Mouse (Mus musculus) intestine, postnatal 0 days (tissue): ENCODE measurements at regions not wholly inside any gene's neighbourhood (a gene's known extent, or its start where the extent isn't known, plus 50 kb on each side); places are given as distances from the start of the nearest gene placed in this dataset.
A peak's percentile ranks its signal among the peaks of the same experiment; 100 is the strongest.

ENCODE experiments used
- ATAC-seq: fragments of 200-750 bp; cut with Nextera tagmentation; 2 replicates; pipeline ENCODE4 v1.8.0; 2017; ENCODE audit warnings: mild to moderate bottlenecking, moderate TSS enrichment, moderate library complexity
- H3K27ac ChIP-seq: fragments of 300-500 bp; sonication (generic); 2 replicates; pipeline ENCODE4 v1.5.1; 2014; ENCODE audit warnings: mild to moderate bottlenecking, low read depth, low read length, moderate library complexity
- H3K27me3 ChIP-seq: fragments of 300-500 bp; sonication (generic); replicated peaks from 2 replicates; pipeline ENCODE4 v1.6.1; 2014; ENCODE audit warnings: low read length, mixed read lengths; ENCODE audit not compliant: control insufficient read depth, insufficient read depth
- H3K36me3 ChIP-seq: fragments of 300-500 bp; sonication (generic); 2 replicates; pipeline ENCODE4 v1.6.1; 2014; ENCODE audit warnings: mild to moderate bottlenecking, moderate library complexity; ENCODE audit not compliant: control insufficient read depth, insufficient read depth
- H3K4me1 ChIP-seq: fragments of 300-500 bp; sonication (generic); replicated peaks from 2 replicates; pipeline ENCODE4 v1.6.1; 2014; ENCODE audit warnings: antibody characterized with exemption, low read length, mixed read lengths; ENCODE audit not compliant: control insufficient read depth, insufficient read depth
- H3K4me2 ChIP-seq: fragments of 300-500 bp; sonication (generic); replicated peaks from 2 replicates; pipeline ENCODE4 v1.6.1; 2014; ENCODE audit warnings: low read depth, mild to moderate bottlenecking, moderate library complexity
- H3K4me3 ChIP-seq: fragments of 300-500 bp; sonication (generic); 2 replicates; pipeline ENCODE4 v1.5.1; 2014; ENCODE audit warnings: low read depth, low read length
- H3K9ac ChIP-seq: fragments of 300-500 bp; sonication (generic); 2 replicates; pipeline ENCODE4 v1.6.1; 2014; ENCODE audit warnings: mild to moderate bottlenecking, low read depth, low read length
- H3K9me3 ChIP-seq: fragments of 300-500 bp; sonication (generic); 2 replicates; pipeline ENCODE4 v1.6.1; 2016; ENCODE audit warnings: mixed run types; ENCODE audit not compliant: control insufficient read depth
- CTCF ChIP-seq: sonication (generic); IDR thresholded peaks from 2 replicates; pipeline ENCODE4 v1.5.1; 2016; ENCODE audit warnings: low read depth, mild to moderate bottlenecking, control low read depth, antibody characterized with exemption, moderate library complexity
- WGBS: fragments of 180-500 bp; shearing (Covaris S2); extraction: QIAGEN DNeasy Blood & Tissue Kit; methylation state at CpG from one replicate; pipeline ENCODE4 v1.1.7; 2014; 5-methylcytosine and 5-hydroxymethylcytosine counted together

GRCm38 (mm10) chr17:9281891-9282290 is 140.0 kb upstream of the Gm17728 start:
- no peak for ATAC-seq
- no peak for TF ChIP-seq CTCF
- Histone ChIP-seq H3K27ac (no peak overlapping the region), H3K36me3 (no peaks in the 10 kb centered on the region), H3K4me2 (no peak overlapping the region), H3K27me3 (no peaks in the 10 kb centered on the region), H3K4me3 (no peak overlapping the region), H3K9me3 (no peaks in the 10 kb centered on the region), H3K4me1 (no peaks in the 10 kb centered on the region), H3K9ac (no peak overlapping the region)
- WGBS = 70% methylated on average over 5 of the region's 5 CpGs

- no peaks in the 10 kb centered on the region for H3K9me3 ChIP-seq
- no peaks in the 10 kb centered on the region for H3K4me1 ChIP-seq
- no peaks in the 10 kb centered on the region for H3K27me3 ChIP-seq
- no peak overlapping the region for H3K27ac ChIP-seq
- no peak for TF ChIP-seq CTCF
- no peak for ATAC-seq
- no peak overlapping the region for H3K9ac ChIP-seq
- H3K4me2 ChIP-seq = no peak overlapping the region
- no peaks in the 10 kb centered on the region for H3K36me3 ChIP-seq
- 90% methylated on average over 7 of the region's 7 CpGs for WGBS
- H3K4me3 ChIP-seq = no peak overlapping the region
Measured at GRCm38 (mm10) chr17:9282333-9283176, 139.3 kb upstream of the Gm17728 start.

DNA sequence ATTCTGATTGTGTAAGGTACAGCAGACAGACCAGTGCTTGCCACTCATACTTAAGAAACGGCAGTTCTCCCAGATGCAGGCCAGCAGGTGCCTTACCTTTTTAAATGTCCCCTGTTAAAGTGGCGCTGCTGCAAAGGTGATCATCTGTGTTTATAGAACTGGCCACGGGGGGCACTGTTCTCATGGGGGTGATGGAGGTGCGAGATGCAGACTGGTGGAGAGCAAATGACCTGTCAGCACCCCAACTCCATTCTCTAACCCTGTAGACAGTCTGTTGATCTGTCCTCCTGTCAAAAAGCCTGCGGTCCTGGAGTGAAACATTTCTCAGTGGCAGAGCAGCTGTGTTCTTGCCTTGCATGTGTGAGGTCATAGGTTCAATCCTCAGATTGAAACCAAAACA is 135.4 kb upstream of the Gm17728 start:
- Histone ChIP-seq H3K9me3 (no peaks in the 10 kb centered on the region), H3K27me3 (no peaks in the 10 kb centered on the region), H3K4me1 (no peaks in the 10 kb centered on the region), H3K9ac (no peak overlapping the region), H3K27ac (no peak overlapping the region), H3K4me3 (no peak overlapping the region), H3K36me3 (no peaks in the 10 kb centered on the region), H3K4me2 (no peak overlapping the region)
- no peak for ATAC-seq
- WGBS = 51% methylated on average over 5 of the region's 5 CpGs
- TF ChIP-seq CTCF = peak; percentile 33; the same call in 1 of the 2 replicates

DNA sequence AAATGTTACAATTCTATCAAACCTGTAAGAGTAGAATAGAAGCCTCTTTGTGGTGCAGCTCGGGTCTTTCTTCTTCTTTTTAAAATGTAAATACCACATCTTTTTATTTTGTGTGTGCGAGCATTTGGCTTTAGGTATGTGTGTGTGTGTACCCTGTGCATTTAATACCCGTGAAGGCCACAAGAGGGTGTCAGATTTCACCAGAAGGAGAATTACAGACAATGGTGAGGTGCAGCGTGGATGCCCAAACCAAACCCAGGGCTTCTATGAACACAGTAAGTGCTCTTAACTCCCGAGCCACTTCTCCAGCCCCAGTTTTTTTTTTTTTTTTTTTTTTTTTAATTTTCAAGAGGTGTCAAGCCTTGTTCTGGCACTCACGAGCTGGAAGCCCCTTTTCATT is 135.0 kb upstream of the Gm17728 start:
- Histone ChIP-seq H3K4me3 (no peak overlapping the region), H3K9ac (no peak overlapping the region), H3K9me3 (no peaks in the 10 kb centered on the region), H3K27me3 (no peaks in the 10 kb centered on the region), H3K4me1 (no peaks in the 10 kb centered on the region), H3K4me2 (no peak overlapping the region), H3K36me3 (no peaks in the 10 kb centered on the region), H3K27ac (no peak overlapping the region)
- 73% methylated on average over 6 of the region's 6 CpGs for WGBS
- peak; percentile 25; the same call in 1 of the 2 replicates for TF ChIP-seq CTCF
- no peak for ATAC-seq

GRCm38 (mm10) chr17:9287682-9288081 is 134.2 kb upstream of the Gm17728 start:
- H3K9ac ChIP-seq = no peak overlapping the region
- no peaks in the 10 kb centered on the region for H3K4me1 ChIP-seq
- no peak for ATAC-seq
- H3K9me3 ChIP-seq = no peaks in the 10 kb centered on the region
- H3K27me3 ChIP-seq = no peaks in the 10 kb centered on the region
- no peaks in the 10 kb centered on the region for H3K36me3 ChIP-seq
- H3K4me2 ChIP-seq = no peak overlapping the region
- WGBS = 63% methylated on average over 9 of the region's 9 CpGs
- no peak overlapping the region for H3K27ac ChIP-seq
- no peak for TF ChIP-seq CTCF
- no peak overlapping the region for H3K4me3 ChIP-seq

DNA sequence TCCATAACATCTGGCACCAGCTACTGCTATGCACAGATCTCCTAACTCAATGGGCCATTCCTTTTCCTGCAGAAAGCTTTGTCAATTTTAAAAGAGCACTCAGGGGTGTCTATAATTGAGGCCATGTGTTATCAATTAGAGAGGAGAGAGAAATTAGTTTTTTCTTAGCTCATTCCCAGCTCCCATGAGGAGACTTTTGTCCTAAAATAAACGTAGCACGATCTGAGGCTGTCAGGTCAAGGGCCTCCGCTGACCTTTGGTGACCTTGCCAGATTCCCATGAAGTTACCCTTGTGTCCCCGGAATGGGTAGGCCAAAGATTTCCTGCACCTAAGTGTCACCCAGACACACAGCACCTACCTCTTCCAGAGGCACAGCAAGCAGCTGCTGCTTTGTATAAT is 130.3 kb upstream of the Gm17728 start:
- H3K9ac ChIP-seq = no peak overlapping the region
- H3K4me1 ChIP-seq = no peaks in the 10 kb centered on the region
- no peak overlapping the region for H3K4me2 ChIP-seq
- 45% methylated on average over 4 of the region's 4 CpGs for WGBS
- H3K27me3 ChIP-seq = no peaks in the 10 kb centered on the region
- no peak for ATAC-seq
- no peak overlapping the region for H3K27ac ChIP-seq
- H3K9me3 ChIP-seq = no peaks in the 10 kb centered on the region
- no peak overlapping the region for H3K4me3 ChIP-seq
- H3K36me3 ChIP-seq = no peaks in the 10 kb centered on the region
- no peak for TF ChIP-seq CTCF
